18 mouse cellular contexts compared by ENCODE assay signal in genomic region chr9:40948473-40948872, GRCm38 (mm10). TPM values are rescaled to one million over a fixed set of nuclear protein-coding genes. Genes with fewer than 3 reads are reported as not detected.
"Had no signal": no experiment of that assay in that cellular context is flagged by ENCODE, and none has a peak within 500 bp of the region (broad histone marks: within the 10 kb centered on the region; RNA-seq: fewer than 3 reads in every experiment).

No protein-coding gene starts in this region.

- H3K4me2 ChIP-seq: liver, embryonic 11.5 days; liver, embryonic 15.5 days; stomach, embryonic 15.5 days had no signal

- H3K4me3 ChIP-seq: left cerebral cortex, adult 2 months; limb, embryonic 10.5 days; liver, embryonic 15.5 days; stomach, embryonic 15.5 days had no signal

- H3K27ac ChIP-seq: left cerebral cortex, adult 2 months; limb, embryonic 10.5 days; liver, embryonic 15.5 days; stomach, embryonic 15.5 days had no signal

- ATAC-seq: lung, postnatal 0 days had no signal

- DNase-seq: kidney, adult 18-20 months; kidney, postnatal 10 days; kidney, postnatal 4 days; lung, adult 2 months; lung, postnatal 36 days; right cerebral cortex, postnatal 14 days; thymus, adult 2 months; thymus, postnatal 25 days had no signal

- H3K9me3 ChIP-seq: limb, embryonic 10.5 days; liver, embryonic 15.5 days; stomach, embryonic 15.5 days had no signal

- H3K27me3 ChIP-seq: liver, embryonic 15.5 days; stomach, embryonic 15.5 days had no signal

- H3K36me3 ChIP-seq: limb, embryonic 10.5 days; liver, embryonic 15.5 days; stomach, embryonic 15.5 days had no signal

- H3K4me1 ChIP-seq: limb, embryonic 10.5 days; liver, embryonic 15.5 days; stomach, embryonic 15.5 days had no signal

- H3K9ac ChIP-seq: liver, embryonic 15.5 days; stomach, embryonic 15.5 days had no signal

RNA-seq across cellular contexts. Expression of gene Jhy, which starts 15.4 kb away (rescaled TPM):
- total RNA-seq: megakaryocyte progenitor cell, adult 5-6 weeks; neutrophil, adult 5-6 weeks had no signal
- polyA plus RNA-seq: liver, embryonic 11.5 days; liver, embryonic 15.5 days; thymus, adult 2 months; urinary bladder, adult 2 months had no signal

RNA-seq across cellular contexts. Expression of gene Crtam, which starts 56.0 kb away (rescaled TPM):
- total RNA-seq: layer of hippocampus, adult 8-10 months; megakaryocyte progenitor cell, adult 5-6 weeks had no signal
- polyA plus RNA-seq: liver, embryonic 15.5 days; stomach, embryonic 15.5 days had no signal
